Mouse (Mus musculus) layer of hippocampus, adult 8-10 months (tissue): ENCODE measurements around the gene Otulinl. TPM values are rescaled to one million over a fixed set of nuclear protein-coding genes. Genes with fewer than 3 reads are reported as not detected.
"Not testable (repeated sequence)": the region's sequence is repeated elsewhere in the genome, so short reads cannot be mapped to it uniquely, and the experiment has no call there.

ENCODE experiments used
- DNase-seq, 2 experiments: peaks; one replicate each; pipeline ENCODE4 v3.0.0; 2022; ENCODE audit warnings: low spot score in 2 of 2
- total RNA-seq, 4 experiments: library from RNA; stranded (reverse); gene quantifications; 2 replicates each; pipeline ENCODE4 v1.2.4; 2022

Gene Otulinl
- 10 to 100 TPM; 25.3 to 35.0 (median 33.1) TPM for total RNA-seq

GRCm38 (mm10) chr15:27681419-27682187 is at the start of gene Otulinl:
Gene Otulinl (minus strand): TSS chr15:27681579.
- DNase-seq: peak; percentile 89 to 96

- DNase-seq: no peak
These were observed 44.8 kb upstream of the Otulinl start for GRCm38 (mm10) chr15:27726228-27726627.

GRCm38 (mm10) chr15:27724796-27725680 is 43.7 kb upstream of the Otulinl start:
- no peak for DNase-seq

- no peak for DNase-seq
These were observed 42.9 kb upstream of the Otulinl start for GRCm38 (mm10) chr15:27724298-27724697.

GRCm38 (mm10) chr15:27723746-27724145 is 42.4 kb upstream of the Otulinl start:
- no peak for DNase-seq

GRCm38 (mm10) chr15:27720297-27720696 is 38.9 kb upstream of the Otulinl start:
- not testable (repeated sequence) for DNase-seq

- DNase-seq: no peak
These were observed 37.3 kb upstream of the Otulinl start for GRCm38 (mm10) chr15:27718668-27719067.

- DNase-seq: peak in 1 of 2 experiments; percentile 55
These were observed 34.0 kb upstream of the Otulinl start for GRCm38 (mm10) chr15:27715331-27715730.

- no peak for DNase-seq
These were observed 29.3 kb upstream of the Otulinl start for GRCm38 (mm10) chr15:27710698-27711097.

GRCm38 (mm10) chr15:27708968-27709612 is 27.7 kb upstream of the Otulinl start:
- no peak for DNase-seq

GRCm38 (mm10) chr15:27708499-27708898 is 27.1 kb upstream of the Otulinl start:
- no peak for DNase-seq

- no peak for DNase-seq
These were observed 21.6 kb upstream of the Otulinl start for GRCm38 (mm10) chr15:27702972-27703313.

GRCm38 (mm10) chr15:27702031-27702971 is 20.9 kb upstream of the Otulinl start:
- peak in 1 of 2 experiments; percentile 37 for DNase-seq

GRCm38 (mm10) chr15:27697632-27698031 is 16.3 kb upstream of the Otulinl start:
- no peak for DNase-seq

- no peak for DNase-seq
These were observed 11.9 kb upstream of the Otulinl start for GRCm38 (mm10) chr15:27693235-27693634.

GRCm38 (mm10) chr15:27692161-27692560 is 10.8 kb upstream of the Otulinl start:
- DNase-seq: no peak

- no peak for DNase-seq
These were observed 9.8 kb upstream of the Otulinl start for GRCm38 (mm10) chr15:27691213-27691612.

- no peak for DNase-seq
These were observed 6.8 kb upstream of the Otulinl start for GRCm38 (mm10) chr15:27688041-27688651.

GRCm38 (mm10) chr15:27684813-27685212 is 3.4 kb upstream of the Otulinl start:
- no peak for DNase-seq

GRCm38 (mm10) chr15:27683206-27683605 is 1.8 kb upstream of the Otulinl start:
- DNase-seq: no peak
